Mouse (Mus musculus) bone marrow macrophage, adult 2 months (primary cell): ENCODE measurements around the gene C1qtnf3.

Experiments used
- CTCF ChIP-seq: IDR thresholded peaks from 2 replicates; pipeline ENCODE4 v1.5.1; 2012; ENCODE audit warnings: low read depth, mild to moderate bottlenecking, low read length, moderate library complexity
- POLR2A ChIP-seq: IDR thresholded peaks from 2 replicates; pipeline ENCODE4 v1.6.1; 2012; ENCODE audit warnings: mild to moderate bottlenecking, low read depth, low read length, borderline replicate concordance

- TF ChIP-seq CTCF, result no peak
- no peak for TF ChIP-seq POLR2A
Measured at GRCm38 (mm10) chr15:10951951-10952759, at the start of gene C1qtnf3.
